Comparison of ENCODE assay signal across 24 mouse cellular contexts in the genomic region with DNA sequence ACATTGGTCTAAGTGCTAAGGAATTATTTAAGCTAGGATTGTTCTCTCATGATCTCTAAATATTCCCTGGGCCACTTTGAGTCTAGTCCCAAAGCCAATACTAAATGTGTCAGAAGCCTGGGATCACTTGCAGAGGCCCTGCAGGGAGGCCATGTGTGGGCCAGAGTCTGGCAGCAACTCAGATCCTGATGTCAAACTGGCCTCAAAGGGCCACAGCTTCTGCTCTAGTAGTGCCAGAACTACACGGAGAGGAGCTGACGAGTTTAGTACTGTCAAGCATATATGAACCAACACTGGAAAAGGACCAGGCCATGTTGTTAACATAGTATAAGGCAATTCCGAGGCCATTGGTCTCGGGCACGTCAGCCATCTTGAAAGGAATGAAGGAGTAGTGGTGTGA. TPM values are rescaled to one million over a fixed set of nuclear protein-coding genes. Genes with fewer than 3 reads are reported as not detected.
A peak's percentile ranks its signal among the peaks of the same experiment; 100 is the strongest.
DNase-seq lines count a peak whose midpoint lies in the region.
"Had no signal": no experiment of that assay in that cellular context is flagged by ENCODE, and none has a peak within 500 bp of the region (broad histone marks: within the 10 kb centered on the region; RNA-seq: fewer than 3 reads in every experiment).

No protein-coding gene starts in this region.

- 88% methylated on average over 5 of the region's 5 CpGs for WGBS in limb, embryonic 10.5 days

- no peaks in the 10 kb centered on the region for H3K36me3 ChIP-seq in limb, embryonic 10.5 days
- H3K36me3 ChIP-seq: hindbrain, embryonic 10.5 days; liver, embryonic 12.5 days; midbrain, embryonic 12.5 days had no signal

- H3K27me3 ChIP-seq in limb, embryonic 10.5 days (ENCODE audit: low read depth, poor library complexity, severe bottlenecking), result no peaks in the 10 kb centered on the region
- H3K27me3 ChIP-seq: heart, embryonic 13.5 days; liver, embryonic 12.5 days; midbrain, embryonic 12.5 days; neural tube, embryonic 13.5 days had no signal

- no peaks in the 10 kb centered on the region for H3K9me3 ChIP-seq in limb, embryonic 10.5 days (replicated peaks)
- H3K9me3 ChIP-seq: heart, embryonic 13.5 days; hindbrain, embryonic 10.5 days; liver, embryonic 12.5 days; midbrain, embryonic 12.5 days; neural tube, embryonic 13.5 days had no signal

- peak; percentile 29 for DNase-seq in adipocyte (ENCODE audit: low spot score)
- DNase-seq in cerebellum, adult 11 months, result peak; percentile 35
- DNase-seq in cerebellum, adult 9-10 months, result peak; percentile 68
- no peak for DNase-seq in limb, embryonic 10.5 days (ENCODE audit: low spot score)
- no peak for DNase-seq in left cerebral cortex, adult 9 months (ENCODE audit: low spot score in 2 of 2)
- no peak for DNase-seq in layer of hippocampus, adult 9-11 months
- DNase-seq: adrenal gland, postnatal 10 days; B cell, adult 2 months; gastrocnemius, adult 2 months; gastrocnemius, postnatal 36 days; heart, adult 2 months; heart, postnatal 14 days; kidney, adult 9 months; kidney, postnatal 10 days; liver, postnatal 0 days; lung, postnatal 36 days had no signal

- peaks cover 18% of the 10 kb centered on the region for H3K4me1 ChIP-seq in limb, embryonic 10.5 days
- H3K4me1 ChIP-seq: heart, embryonic 13.5 days; liver, embryonic 12.5 days; midbrain, embryonic 12.5 days; neural tube, embryonic 13.5 days had no signal

- H3K4me3 ChIP-seq in limb, embryonic 10.5 days, result no peak overlapping the region
- H3K4me3 ChIP-seq: erythroblast, embryonic 14.5 days; gastrocnemius, adult 2 months; heart, adult 2 months; heart, embryonic 13.5 days; hindbrain, embryonic 10.5 days; left cerebral cortex, adult 2 months; liver, embryonic 12.5 days; midbrain, embryonic 12.5 days; neural tube, embryonic 13.5 days had no signal

- peak overlapping the region; percentile 53; the same call in 1 of the 2 replicates for H3K27ac ChIP-seq in limb, embryonic 10.5 days
- H3K27ac ChIP-seq: gastrocnemius, adult 2 months; heart, adult 2 months; heart, embryonic 13.5 days; hindbrain, postnatal 0 days; left cerebral cortex, adult 2 months; liver, embryonic 12.5 days; midbrain, embryonic 12.5 days; neural tube, embryonic 13.5 days had no signal

RNA-seq across cellular contexts. Expression of a gene that starts 54.7 kb away (rescaled TPM):
- 1.8 and 2.3 TPM in 2 replicates for polyA plus RNA-seq in limb, embryonic 10.5 days (2016; fragmentation: Nextera tagmentation; extraction: Ambion mirVana)
- polyA plus RNA-seq: erythroblast, embryonic 14.5 days had no signal

Comparison
In these comparisons a context has a peak if more than half of its experiments do, and no peak if none do; other contexts are left out.
1. DNase-seq: peak in adipocyte (single experiment), cerebellum, adult 11 months (single experiment) and cerebellum, adult 9-10 months (single experiment); none in limb, embryonic 10.5 days (single experiment), left cerebral cortex, adult 9 months (0 of 2) and layer of hippocampus, adult 9-11 months (single experiment).